ENCODE assay signal across 8 mouse cellular contexts in genomic region chr5:24110068-24110467, GRCm38 (mm10). TPM values are rescaled to one million over a fixed set of nuclear protein-coding genes. Genes with fewer than 3 reads are reported as not detected.
DNase-seq lines count a peak whose midpoint lies in the region; ATAC-seq and TF ChIP-seq lines count a peak whose summit lies in the region.

No protein-coding gene starts in this region.

- peak; percentile 38 for DNase-seq in hindbrain, embryonic 10.5 days (ENCODE audit: low spot score)
- peak; percentile 17 for DNase-seq in brain, adult 2 months (ENCODE audit: low read depth, low spot score)
- peak; percentile 27 for DNase-seq in lung, postnatal 10 days
- no peak for DNase-seq in right cerebral cortex, postnatal 25 days

- H3K9me3 ChIP-seq in hindbrain, embryonic 10.5 days: no peaks in the 10 kb centered on the region
- H3K9me3 ChIP-seq in hindbrain, embryonic 16.5 days (ENCODE audit: control insufficient read depth, low read length): no peaks in the 10 kb centered on the region
- no peaks in the 10 kb centered on the region for H3K9me3 ChIP-seq in ES-Bruce4 (replicated peaks; ENCODE audit: control insufficient read depth, insufficient read depth, low read length, poor library complexity, severe bottlenecking)

- TF ChIP-seq POLR2A in ES-Bruce4 (IDR thresholded peaks at IDR 0.05; ENCODE audit: insufficient read depth, low read length): no peak

- peaks cover 34% of the 10 kb centered on the region for H3K36me3 ChIP-seq in hindbrain, embryonic 10.5 days
- H3K36me3 ChIP-seq in hindbrain, embryonic 16.5 days (ENCODE audit: control insufficient read depth, insufficient read depth, low read length): no peaks in the 10 kb centered on the region
- no peaks in the 10 kb centered on the region for H3K36me3 ChIP-seq in ES-Bruce4 (ENCODE audit: control insufficient read depth, insufficient read depth, low read length, poor library complexity, severe bottlenecking)

- no peak for TF ChIP-seq CTCF in ES-Bruce4 (IDR thresholded peaks at IDR 0.05; ENCODE audit: low read depth, low read length)

- H3K9ac ChIP-seq in hindbrain, embryonic 16.5 days (ENCODE audit: low read depth, low read length): no peak overlapping the region
- no peak overlapping the region for H3K9ac ChIP-seq in ES-Bruce4 (ENCODE audit: low read depth, poor library complexity, severe bottlenecking)

- 0 out of 2 replicates have a peak, but pooled peaks have one; percentile 53 for TF ChIP-seq EP300 in ES-Bruce4 (IDR thresholded peaks at IDR 0.05; ENCODE audit: insufficient read depth, low read depth, low read length)

- WGBS in hindbrain, embryonic 10.5 days: 85% methylated on average over 5 of the region's 5 CpGs
- 92% methylated on average over 5 of the region's 5 CpGs for WGBS in hindbrain, embryonic 16.5 days

- H3K4me2 ChIP-seq in hindbrain, embryonic 16.5 days (ENCODE audit: low read length): no peak overlapping the region

- no peak overlapping the region for H3K4me3 ChIP-seq in hindbrain, embryonic 10.5 days
- no peak overlapping the region for H3K4me3 ChIP-seq in hindbrain, embryonic 16.5 days (ENCODE audit: low read length)
- H3K4me3 ChIP-seq in ES-Bruce4 (ENCODE audit: low read depth, low read length): no peak overlapping the region

- no peak for ATAC-seq in hindbrain, embryonic 16.5 days
- ATAC-seq in monocyte, adult 5-6 weeks (replicated peaks; ENCODE audit: insufficient number of reproducible peaks, low FRiP score, low TSS enrichment, poor library complexity, severe bottlenecking): no peak
- ATAC-seq in megakaryocyte, adult 5-6 weeks (ENCODE audit: poor library complexity, severe bottlenecking): no peak

- no peaks in the 10 kb centered on the region for H3K27me3 ChIP-seq in hindbrain, embryonic 10.5 days (ENCODE audit: insufficient read depth, poor library complexity, severe bottlenecking)
- H3K27me3 ChIP-seq in hindbrain, embryonic 16.5 days (replicated peaks; ENCODE audit: control insufficient read depth, insufficient read depth, low read length): no peaks in the 10 kb centered on the region
- no peaks in the 10 kb centered on the region for H3K27me3 ChIP-seq in ES-Bruce4 (ENCODE audit: control insufficient read depth, insufficient read depth, low read length, poor library complexity, severe bottlenecking)

- peaks cover 4% of the 10 kb centered on the region; the same call in 1 of the 2 replicates for H3K4me1 ChIP-seq in hindbrain, embryonic 10.5 days (replicated peaks)
- no peaks in the 10 kb centered on the region; the same call in 1 of the 2 replicates for H3K4me1 ChIP-seq in hindbrain, embryonic 16.5 days (ENCODE audit: control insufficient read depth, insufficient read depth, low read depth, low read length)
- H3K4me1 ChIP-seq in ES-Bruce4 (ENCODE audit: control insufficient read depth, insufficient read depth, low read length): no peaks in the 10 kb centered on the region

- no peak overlapping the region for H3K27ac ChIP-seq in hindbrain, embryonic 10.5 days
- no peak overlapping the region for H3K27ac ChIP-seq in hindbrain, embryonic 16.5 days (ENCODE audit: low read depth, low read length)
- H3K27ac ChIP-seq in ES-Bruce4 (ENCODE audit: insufficient read depth, low read length): no peak overlapping the region

RNA-seq across cellular contexts. Expression of gene Klhl7, which starts 9.7 kb away (rescaled TPM):
- 59.0 and 60.0 TPM in 2 replicates for polyA plus RNA-seq in hindbrain, embryonic 10.5 days (2016; fragmentation: Nextera tagmentation; extraction: Ambion mirVana)
- 132 and 134 TPM in 2 replicates for polyA plus RNA-seq in hindbrain, embryonic 16.5 days (2015; fragmentation: Nextera tagmentation; extraction: Ambion mirVana)
- polyA plus RNA-seq in ES-Bruce4 (2011; ENCODE audit: insufficient read depth, insufficient read length, low read depth, missing spikeins): 31.1 and 34.4 TPM in 2 replicates
- total RNA-seq in monocyte, adult 5-6 weeks (2017): 14.7 to 19.0 TPM (median 16.0 TPM) in 3 replicates
- total RNA-seq in megakaryocyte, adult 5-6 weeks (2015): 12.3 and 16.7 TPM in 2 replicates
- 10.5 and 12.5 TPM in 2 replicates for total RNA-seq in megakaryocyte, adult 5-6 weeks (2017)

RNA-seq across cellular contexts. Expression of gene Nupl2, which starts 54.7 kb away (rescaled TPM):
- polyA plus RNA-seq in hindbrain, embryonic 10.5 days (2016; fragmentation: Nextera tagmentation; extraction: Ambion mirVana): 18.4 and 21.0 TPM in 2 replicates
- 11.9 and 13.5 TPM in 2 replicates for polyA plus RNA-seq in hindbrain, embryonic 16.5 days (2015; fragmentation: Nextera tagmentation; extraction: Ambion mirVana)
- 18.1 and 19.3 TPM in 2 replicates for polyA plus RNA-seq in ES-Bruce4 (2011; ENCODE audit: insufficient read depth, insufficient read length, low read depth, missing spikeins)
- total RNA-seq in monocyte, adult 5-6 weeks (2017): 3.9 to 11.1 TPM (median 5.7 TPM) in 3 replicates
- total RNA-seq in megakaryocyte, adult 5-6 weeks (2015): 3.9 and 7.7 TPM in 2 replicates
- 4.4 and 4.5 TPM in 2 replicates for total RNA-seq in megakaryocyte, adult 5-6 weeks (2017)
